ENCODE assay signal across 8 mouse cellular contexts in the genomic region with DNA sequence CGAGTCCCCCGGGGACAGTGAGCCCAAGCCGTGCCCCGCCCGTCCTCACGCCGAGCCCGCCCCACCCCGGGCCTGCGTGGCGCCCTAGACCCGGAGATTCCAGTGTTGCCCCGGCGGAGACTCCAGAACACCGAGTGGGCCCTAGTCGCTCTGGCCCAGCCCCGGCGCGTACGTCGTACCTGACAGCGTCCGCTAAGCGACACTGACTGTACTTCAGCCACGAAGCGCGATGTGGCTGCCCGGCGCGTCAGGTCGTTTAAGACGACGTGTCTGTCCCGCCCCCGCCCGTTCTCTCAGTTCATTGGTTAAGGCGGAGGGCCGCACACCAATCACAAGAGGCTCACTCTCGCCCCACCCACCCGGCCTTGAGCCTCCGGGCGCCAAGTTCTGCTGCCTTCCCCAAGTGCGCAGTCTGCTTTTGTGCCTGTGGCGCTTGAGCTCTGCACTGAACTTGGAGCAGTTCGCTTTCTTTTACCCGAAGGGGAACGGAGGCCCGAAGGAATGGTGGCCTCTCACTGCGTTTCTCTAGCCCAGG. TPM values are rescaled to one million over a fixed set of nuclear protein-coding genes. Genes with fewer than 3 reads are reported as not detected.
DNase-seq lines count a peak whose midpoint lies in the region; ATAC-seq lines count a peak whose summit lies in the region.

A gene (minus strand): TSS at position 283 of the 535 bp plus-strand sequence.

- peak; percentile 87 for ATAC-seq in megakaryocyte progenitor cell, adult 5-6 weeks (replicated peaks; ENCODE audit: poor library complexity)

- DNase-seq in adipocyte (ENCODE audit: low spot score), result peak; percentile 93
- DNase-seq in embryo, embryonic 10 days (ENCODE audit: low spot score), result peak; percentile 96
- DNase-seq in gastrocnemius, postnatal 10 days, result peak; percentile 90
- peak; percentile 99 for DNase-seq in induced T-regulatory cell, adult 2 months (ENCODE audit: low read depth)
- DNase-seq in left cerebral cortex, adult 9 months (ENCODE audit: low spot score in 2 of 2), result peak; percentile 79 to 96
- DNase-seq in right cerebral cortex, postnatal 14 days, result peak; percentile 92
- DNase-seq in urinary bladder, postnatal 36 days (ENCODE audit: low spot score in 2 of 2), result peak; percentile 87 to 95

RNA-seq across cellular contexts. Expression of the gene that starts here (rescaled TPM):
- total RNA-seq in gastrocnemius, postnatal 10 days (2021), result 10 to 100 TPM; 84.0 to 92.9 TPM
- total RNA-seq in megakaryocyte progenitor cell, adult 5-6 weeks (2015), result 92.6 and 99.4 TPM in 2 replicates
- 110 TPM in 2 replicates for total RNA-seq in megakaryocyte progenitor cell, adult 5-6 weeks (2017)

Comparison
In these comparisons a context has a peak if more than half of its experiments do, and no peak if none do; other contexts are left out.
1. Peak in every context shown above with its lines: DNase-seq and ATAC-seq.